Mouse (Mus musculus): Measurements from ENCODE around the gene Dhdds.

DNA sequence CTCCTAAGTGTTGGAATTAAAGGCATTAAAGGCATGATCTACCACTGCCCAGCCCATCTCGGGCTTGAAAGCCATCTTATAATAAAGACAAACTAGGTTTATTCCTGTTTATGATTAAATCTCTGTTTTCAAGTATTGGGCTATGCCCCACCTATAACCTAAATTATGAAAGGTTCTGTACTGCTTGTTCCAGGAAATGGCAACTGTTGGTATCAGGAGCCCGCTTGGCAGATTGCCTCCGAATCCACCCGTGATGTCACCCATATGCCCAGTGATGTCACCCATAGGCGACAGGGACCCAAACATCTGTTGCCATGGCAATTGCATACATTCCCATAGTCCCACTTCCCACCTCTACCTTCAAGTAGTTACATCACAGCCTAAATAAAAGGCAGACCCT is 77.0 kb downstream of the Dhdds start:
- TF ChIP-seq CTCF (conservative IDR thresholded peaks at IDR 0.05; ENCODE audit: low read length), result no peak
- TF ChIP-seq POU5F1 (IDR thresholded peaks at IDR 0.05; ENCODE audit: borderline replicate concordance, low read length), result no peak
- TF ChIP-seq NANOG (IDR thresholded peaks at IDR 0.05; ENCODE audit: borderline replicate concordance, low read length), result no peak

Measured in E14TG2a.4 (cell line).